Mouse (Mus musculus): ENCODE data around the gene A730061H03Rik. TPM values are rescaled to one million over a fixed set of nuclear protein-coding genes. Genes with fewer than 3 reads are reported as not detected.

A730061H03Rik gene
- polyA plus RNA-seq, 1 experiment = not detected

DNA sequence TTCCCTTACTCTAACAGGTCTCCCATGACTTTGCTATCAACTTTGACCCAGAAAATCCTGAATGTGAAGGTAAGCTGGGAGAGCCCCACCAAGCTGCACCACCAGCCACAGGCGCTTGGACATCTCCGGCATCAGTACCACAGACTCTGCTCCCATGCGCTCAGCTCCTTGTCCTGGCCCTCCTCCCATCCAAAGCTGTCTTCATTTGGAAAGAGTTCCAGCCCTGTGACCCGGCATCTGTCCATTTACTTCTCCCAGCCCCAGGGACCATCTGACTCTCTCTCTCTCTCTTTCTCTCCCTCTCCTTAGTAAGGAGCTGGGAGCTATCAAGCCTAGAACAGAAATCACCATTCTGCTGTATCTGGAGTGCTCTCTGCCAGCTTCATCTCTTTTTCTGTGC, 44.4 kb downstream of the A730061H03Rik start:
- Histone ChIP-seq H3K27ac (ENCODE audit: insufficient read depth, low read depth, low read length) (no peak overlapping the region), H3K36me3 (ENCODE audit: control insufficient read depth, insufficient read depth, low read length) (no peaks in the 10 kb centered on the region), H3K27me3 (ENCODE audit: control insufficient read depth, insufficient read depth, low read length) (peaks cover 10% of the 10 kb centered on the region; the same call in 1 of the 2 replicates), H3K4me1 (ENCODE audit: control insufficient read depth, insufficient read depth, insufficient read length, low read length) (peaks cover 5% of the 10 kb centered on the region; the same call in 1 of the 2 replicates), H3K4me3 (ENCODE audit: low read depth, low read length) (no peak overlapping the region)
- 84% methylated on average over 4 of the region's 4 CpGs for WGBS
- TF ChIP-seq CTCF (IDR thresholded peaks at IDR 0.05; ENCODE audit: extremely low read depth, insufficient read length, insufficient replicate concordance, low read depth, low read length) (no peak), POLR2A (IDR thresholded peaks at IDR 0.05; ENCODE audit: low read depth, low read length) (no peak)

DNA sequence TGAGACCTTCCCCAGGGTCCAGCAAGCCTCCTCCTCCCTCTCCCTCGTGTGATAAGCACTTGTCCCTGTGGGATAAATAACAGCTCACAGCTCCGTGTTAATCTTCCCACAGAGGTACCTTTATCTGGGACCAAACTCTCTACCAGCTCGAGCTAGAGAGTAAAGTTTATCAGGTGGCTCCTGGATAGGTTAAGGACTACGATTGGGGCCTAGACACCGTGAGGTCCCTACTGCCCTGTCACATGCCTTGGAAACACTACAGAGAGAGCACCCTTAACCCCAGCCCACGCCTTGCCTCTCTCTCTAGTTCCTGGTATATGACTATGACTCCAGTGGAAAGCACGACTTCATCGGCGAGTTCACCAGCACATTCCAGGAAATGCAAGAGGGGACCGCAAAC, 46.3 kb downstream of the A730061H03Rik start:
- Histone ChIP-seq H3K36me3 (ENCODE audit: control insufficient read depth, insufficient read depth, low read length) (no peaks in the 10 kb centered on the region), H3K4me1 (ENCODE audit: control insufficient read depth, insufficient read depth, insufficient read length, low read length) (no peaks in the 10 kb centered on the region), H3K4me3 (ENCODE audit: low read depth, low read length) (no peak overlapping the region), H3K27me3 (ENCODE audit: control insufficient read depth, insufficient read depth, low read length) (0 out of 2 replicates have a peak, but pooled peaks cover 3% of the 10 kb centered on the region), H3K27ac (ENCODE audit: insufficient read depth, low read depth, low read length) (no peak overlapping the region)
- 49% methylated on average over 10 of the region's 10 CpGs for WGBS
- TF ChIP-seq CTCF (IDR thresholded peaks at IDR 0.05; ENCODE audit: extremely low read depth, insufficient read length, insufficient replicate concordance, low read depth, low read length) (no peak), POLR2A (IDR thresholded peaks at IDR 0.05; ENCODE audit: low read depth, low read length) (no peak)

DNA sequence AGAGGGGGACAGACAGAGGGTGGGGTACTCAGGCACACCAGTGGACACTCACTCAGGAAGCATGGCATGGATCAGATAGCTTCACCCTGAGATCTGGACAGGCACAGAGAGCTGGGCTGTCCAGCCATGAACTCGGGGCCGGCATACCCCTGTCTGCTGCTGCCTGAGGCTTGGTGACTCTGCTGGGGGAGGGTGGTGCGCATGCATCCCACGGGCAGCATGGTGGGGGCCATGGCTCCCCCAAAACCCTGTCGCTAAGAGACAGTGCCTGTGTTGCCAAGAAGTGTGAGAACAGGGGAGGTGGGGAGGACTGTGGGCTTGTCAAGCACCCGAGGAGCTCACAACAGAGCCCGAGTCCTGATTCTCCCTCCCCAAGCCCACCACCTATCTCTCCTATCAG, 49.2 kb downstream of the A730061H03Rik start:
- H3K36me3 ChIP-seq (ENCODE audit: control insufficient read depth, insufficient read depth, low read length) = no peaks in the 10 kb centered on the region
- no peak overlapping the region for H3K4me3 ChIP-seq (ENCODE audit: low read depth, low read length)
- 0 out of 2 replicates have a peak, but pooled peaks cover 3% of the 10 kb centered on the region for H3K27me3 ChIP-seq (ENCODE audit: control insufficient read depth, insufficient read depth, low read length)
- TF ChIP-seq CTCF (IDR thresholded peaks at IDR 0.05; ENCODE audit: extremely low read depth, insufficient read length, insufficient replicate concordance, low read depth, low read length) = no peak
- TF ChIP-seq POLR2A (IDR thresholded peaks at IDR 0.05; ENCODE audit: low read depth, low read length) = no peak
- WGBS = 39% methylated on average over 7 of the region's 7 CpGs
- H3K4me1 ChIP-seq (ENCODE audit: control insufficient read depth, insufficient read depth, insufficient read length, low read length) = no peaks in the 10 kb centered on the region
- no peak overlapping the region for H3K27ac ChIP-seq (ENCODE audit: insufficient read depth, low read depth, low read length)

- H3K4me1 ChIP-seq (ENCODE audit: control insufficient read depth, insufficient read depth, insufficient read length, low read length) = no peaks in the 10 kb centered on the region
- TF ChIP-seq POLR2A (IDR thresholded peaks at IDR 0.05; ENCODE audit: low read depth, low read length) = no peak
- no peak for TF ChIP-seq CTCF (IDR thresholded peaks at IDR 0.05; ENCODE audit: extremely low read depth, insufficient read length, insufficient replicate concordance, low read depth, low read length)
- H3K36me3 ChIP-seq (ENCODE audit: control insufficient read depth, insufficient read depth, low read length) = no peaks in the 10 kb centered on the region
- WGBS = 63% methylated on average over 22 of the region's 22 CpGs
- no peak within 1 kb of the TSS for H3K27ac ChIP-seq (ENCODE audit: insufficient read depth, low read depth, low read length)
- 0 out of 2 replicates have a peak, but pooled peaks cover 3% of the 10 kb centered on the region for H3K27me3 ChIP-seq (ENCODE audit: control insufficient read depth, insufficient read depth, low read length)
- no peak within 1 kb of the TSS for H3K4me3 ChIP-seq (ENCODE audit: low read depth, low read length)
Observed at GRCm38 (mm10) chr14:55510125-55510731, 50.0 kb downstream of the A730061H03Rik start, which contains the start of gene Cpne6. TSS of gene Cpne6 (plus strand) at chr14:55510445.

Other genes starting within 250 kb of the A730061H03Rik start
- gene Dhrs4, start 81.6 kb downstream of the A730061H03Rik start, polyA plus RNA-seq (2012; rRNA removed) = 44.8 and 62.5 TPM in 2 replicates
- gene Carmil3, start 69.8 kb downstream of the A730061H03Rik start, polyA plus RNA-seq (2012; rRNA removed) = 2.0 and 2.1 TPM in 2 replicates
- gene Cpne6, start 50.0 kb downstream of the A730061H03Rik start, polyA plus RNA-seq (2012; rRNA removed) = not detected in 2 replicates
- gene Nrl, start 35.4 kb downstream of the A730061H03Rik start, polyA plus RNA-seq (2012; rRNA removed) = not detected in 2 replicates
- gene Pck2, start 20.1 kb downstream of the A730061H03Rik start, polyA plus RNA-seq (2012; rRNA removed) = 19.3 and 21.0 TPM in 2 replicates
- gene Dcaf11, start 400 bp downstream of the A730061H03Rik start, polyA plus RNA-seq (2012; rRNA removed) = 70.2 and 143 TPM in 2 replicates
- 0.46 TPM in 1 of 2 replicates, not detected in the other for gene Fitm1, start 15.2 kb upstream of the A730061H03Rik start, polyA plus RNA-seq (2012; rRNA removed)
- 71.4 and 167 TPM in 2 replicates for gene Psme1, start 17.7 kb upstream of the A730061H03Rik start, polyA plus RNA-seq (2012; rRNA removed)
- gene Emc9, start 24.9 kb upstream of the A730061H03Rik start, polyA plus RNA-seq (2012; rRNA removed) = 12.2 and 23.0 TPM in 2 replicates
- 85.3 and 142 TPM in 2 replicates for gene Psme2, start 30.7 kb upstream of the A730061H03Rik start, polyA plus RNA-seq (2012; rRNA removed)
- gene Rnf31, start 31.3 kb upstream of the A730061H03Rik start, polyA plus RNA-seq (2012; rRNA removed) = 28.8 and 65.8 TPM in 2 replicates
- gene Irf9, start 43.2 kb upstream of the A730061H03Rik start, polyA plus RNA-seq (2012; rRNA removed) = 29.3 and 77.6 TPM in 2 replicates
- gene Rec8, start 57.6 kb upstream of the A730061H03Rik start, polyA plus RNA-seq (2012; rRNA removed) = 8.7 and 19.2 TPM in 2 replicates
- gene Ipo4, start 75.6 kb upstream of the A730061H03Rik start, polyA plus RNA-seq (2012; rRNA removed) = 35.4 and 37.2 TPM in 2 replicates
- 8.6 and 9.3 TPM in 2 replicates for gene Gm49378, start 77.5 kb upstream of the A730061H03Rik start, polyA plus RNA-seq (2012; rRNA removed)
- gene Tm9sf1, start 83.4 kb upstream of the A730061H03Rik start, polyA plus RNA-seq (2012; rRNA removed) = 58.8 and 104 TPM in 2 replicates
- gene Tssk4, start 89.8 kb upstream of the A730061H03Rik start, polyA plus RNA-seq (2012; rRNA removed) = 0.56 and 1.1 TPM in 2 replicates
- gene Mdp1, start 100.1 kb upstream of the A730061H03Rik start, polyA plus RNA-seq (2012; rRNA removed) = 17.2 and 23.9 TPM in 2 replicates
- 5.2 and 9.6 TPM in 2 replicates for gene Gmpr2, start 111.5 kb upstream of the A730061H03Rik start, polyA plus RNA-seq (2012; rRNA removed)
- gene Nedd8, start 111.7 kb upstream of the A730061H03Rik start, polyA plus RNA-seq (2012; rRNA removed) = 135 and 228 TPM in 2 replicates
- gene Tinf2, start 121.4 kb upstream of the A730061H03Rik start, polyA plus RNA-seq (2012; rRNA removed) = 8.1 and 11.1 TPM in 2 replicates
- 0.62 and 0.89 TPM in 2 replicates for gene Tgm1, start 153.5 kb upstream of the A730061H03Rik start, polyA plus RNA-seq (2012; rRNA removed)
- 28.1 and 43.5 TPM in 2 replicates for gene Rabggta, start 161.9 kb upstream of the A730061H03Rik start, polyA plus RNA-seq (2012; rRNA removed)
- 217 and 223 TPM in 2 replicates for gene Dhrs1, start 185.3 kb upstream of the A730061H03Rik start, polyA plus RNA-seq (2012; rRNA removed)
- gene Nop9, start 185.3 kb upstream of the A730061H03Rik start, polyA plus RNA-seq (2012; rRNA removed) = 5.9 and 8.0 TPM in 2 replicates
- gene Cideb, start 198.1 kb upstream of the A730061H03Rik start, polyA plus RNA-seq (2012; rRNA removed) = 309 and 797 TPM in 2 replicates
- 65.3 and 90.6 TPM in 2 replicates for gene Ltb4r2, start 201.0 kb upstream of the A730061H03Rik start, polyA plus RNA-seq (2012; rRNA removed)
- 25.3 and 26.4 TPM in 2 replicates for gene Ltb4r1, start 205.6 kb upstream of the A730061H03Rik start, polyA plus RNA-seq (2012; rRNA removed)
- gene Adcy4, start 223.7 kb upstream of the A730061H03Rik start, polyA plus RNA-seq (2012; rRNA removed) = 3.3 and 6.1 TPM in 2 replicates
- 24.7 and 42.1 TPM in 2 replicates for gene Ripk3, start 228.5 kb upstream of the A730061H03Rik start, polyA plus RNA-seq (2012; rRNA removed)